ENCODE assay signal across 9 mouse cellular contexts in genomic region chr11:83421305-83421704, GRCm38 (mm10). TPM values are rescaled to one million over a fixed set of nuclear protein-coding genes. Genes with fewer than 3 reads are reported as not detected.
DNase-seq lines count a peak whose midpoint lies in the region; ATAC-seq and TF ChIP-seq lines count a peak whose summit lies in the region.
"Had no signal": no experiment of that assay in that cellular context is flagged by ENCODE, and none has a peak within 500 bp of the region (broad histone marks: within the 10 kb centered on the region; RNA-seq: fewer than 3 reads in every experiment).

No protein-coding gene starts in this region.

- intact Hi-C loops in left cerebral cortex, postnatal 14 days (cut with DNase I), result loop anchor here (5.0 kb wide), 1 partner anchor 94 kb away; no protein-coding TSS in a partner anchor

- H3K27me3 ChIP-seq in liver, embryonic 14.5 days (ENCODE audit: control insufficient read depth, insufficient read depth, low read length), result peaks cover 16% of the 10 kb centered on the region

- H3K27ac ChIP-seq in liver, embryonic 14.5 days, result no peak overlapping the region
- H3K27ac ChIP-seq: limb, embryonic 13.5 days had no signal

- 3% methylated on average over 9 of the region's 9 CpGs for WGBS in liver, embryonic 14.5 days (ENCODE audit: insufficient replicate concordance)

- H3K4me2 ChIP-seq in liver, embryonic 14.5 days (ENCODE audit: low read depth), result no peak overlapping the region
- H3K4me2 ChIP-seq: limb, embryonic 13.5 days had no signal

- H3K4me3 ChIP-seq in liver, embryonic 14.5 days (ENCODE audit: insufficient read depth in 1 of 2, low read depth in 2 of 2, low read length in 2 of 2), result no peak overlapping the region
- H3K4me3 ChIP-seq: limb, embryonic 13.5 days had no signal

- H3K9me3 ChIP-seq in liver, embryonic 14.5 days (ENCODE audit: control insufficient read depth, low read length), result no peaks in the 10 kb centered on the region
- H3K9me3 ChIP-seq: limb, embryonic 13.5 days had no signal

- no peak overlapping the region for H3K9ac ChIP-seq in liver, embryonic 14.5 days (replicated peaks)
- H3K9ac ChIP-seq: limb, embryonic 13.5 days had no signal

- peak; percentile 56 to 61 for DNase-seq in layer of hippocampus, postnatal 10 days (ENCODE audit: low spot score in 2 of 2)
- DNase-seq in layer of hippocampus, adult 11-12 months (ENCODE audit: low spot score), result no peak
- DNase-seq in adipocyte (ENCODE audit: low spot score), result peak; percentile 79
- DNase-seq in forelimb bud, embryonic 11.5 days (ENCODE audit: low read depth, low spot score), result peak; percentile 83
- DNase-seq in liver, embryonic 14.5 days (ENCODE audit: low read depth in 3 of 3, low spot score in 3 of 3), result peak in 2 of 3 experiments; percentile 45 to 55
- DNase-seq in spleen, postnatal 10 days (ENCODE audit: low spot score in 2 of 2), result peak; percentile 57 to 82
- DNase-seq in left cerebral cortex, postnatal 14 days (ENCODE audit: low spot score in 2 of 2), result no peak
- DNase-seq in cerebellum, adult 18-20 months, result no peak

- no peaks in the 10 kb centered on the region for H3K36me3 ChIP-seq in liver, embryonic 14.5 days (replicated peaks; ENCODE audit: control insufficient read depth, insufficient read depth, low read depth)
- H3K36me3 ChIP-seq: limb, embryonic 13.5 days had no signal

- no peaks in the 10 kb centered on the region for H3K4me1 ChIP-seq in liver, embryonic 14.5 days (replicated peaks; ENCODE audit: control insufficient read depth in 2 of 2, insufficient read depth in 2 of 2, low read length in 1 of 2)

- no peak for ATAC-seq in liver, embryonic 14.5 days (ENCODE audit: insufficient read depth)

- TF ChIP-seq EP300 in liver, embryonic 14.5 days (IDR thresholded peaks at IDR 0.05; ENCODE audit: low read depth), result no peak

- no peak for TF ChIP-seq CTCF in liver, embryonic 14.5 days (IDR thresholded peaks at IDR 0.05; ENCODE audit: low read depth)

RNA-seq across cellular contexts. Expression of gene Gas2l2, which starts 8.0 kb away (rescaled TPM):
- 1 to 10 TPM in 1 of 2 experiments, under 1 TPM in 1; 0.62 to 1.4 TPM for total RNA-seq in layer of hippocampus, postnatal 10 days (2021)
- not detected in 2 replicates for polyA plus RNA-seq in liver, embryonic 14.5 days (2012; rRNA removed)
- not detected in 2 replicates for polyA plus RNA-seq in liver, embryonic 14.5 days (2014; fragmentation: Nextera tagmentation; extraction: Ambion mirVana)
- under 1 TPM in 1 of 2 experiments, not detected in 1; 0.34 TPM for total RNA-seq in left cerebral cortex, postnatal 14 days (2021)
- polyA plus RNA-seq: limb, embryonic 13.5 days had no signal

RNA-seq across cellular contexts. Expression of gene Rasl10b, which starts 12.4 kb away (rescaled TPM):
- total RNA-seq in layer of hippocampus, postnatal 10 days (2021), result 100 to 1,000 TPM; 173 to 185 TPM
- 0.31 and 0.35 TPM in 2 replicates for polyA plus RNA-seq in liver, embryonic 14.5 days (2012; rRNA removed)
- polyA plus RNA-seq in liver, embryonic 14.5 days (2014; fragmentation: Nextera tagmentation; extraction: Ambion mirVana), result 0.06 and 0.13 TPM in 2 replicates
- total RNA-seq in left cerebral cortex, postnatal 14 days (2021), result 100 to 1,000 TPM; 229 to 234 TPM

RNA-seq across cellular contexts. Expression of gene 1700020L24Rik, which starts 16.2 kb away (rescaled TPM):
- total RNA-seq in layer of hippocampus, postnatal 10 days (2021), result not detected
- 2.1 and 2.8 TPM in 2 replicates for polyA plus RNA-seq in liver, embryonic 14.5 days (2012; rRNA removed)
- 1.6 and 1.9 TPM in 2 replicates for polyA plus RNA-seq in liver, embryonic 14.5 days (2014; fragmentation: Nextera tagmentation; extraction: Ambion mirVana)
- not detected for total RNA-seq in left cerebral cortex, postnatal 14 days (2021)

RNA-seq across cellular contexts. Expression of gene Mmp28, which starts 41.6 kb away (rescaled TPM):
- total RNA-seq in layer of hippocampus, postnatal 10 days (2021), result 1 to 10 TPM; 3.9 to 4.3 TPM
- 0.31 and 0.34 TPM in 2 replicates for polyA plus RNA-seq in liver, embryonic 14.5 days (2012; rRNA removed)
- polyA plus RNA-seq in liver, embryonic 14.5 days (2014; fragmentation: Nextera tagmentation; extraction: Ambion mirVana), result 0.10 and 0.24 TPM in 2 replicates
- 1 to 10 TPM; 3.9 to 5.8 TPM for total RNA-seq in left cerebral cortex, postnatal 14 days (2021)

RNA-seq across cellular contexts. Expression of gene Taf15, which starts 51.6 kb away (rescaled TPM):
- total RNA-seq in layer of hippocampus, postnatal 10 days (2021), result 10 to 100 TPM; 68.2 to 76.1 TPM
- polyA plus RNA-seq in liver, embryonic 14.5 days (2012; rRNA removed), result 18.4 and 43.1 TPM in 2 replicates
- polyA plus RNA-seq in liver, embryonic 14.5 days (2014; fragmentation: Nextera tagmentation; extraction: Ambion mirVana), result 1.9 and 2.2 TPM in 2 replicates
- total RNA-seq in left cerebral cortex, postnatal 14 days (2021), result 10 to 100 TPM; 52.0 to 62.1 TPM

Comparison
In these comparisons a context has a peak if more than half of its experiments do, and no peak if none do; other contexts are left out.
1. DNase-seq: peak in layer of hippocampus, postnatal 10 days (2 of 2), adipocyte (single experiment), forelimb bud, embryonic 11.5 days (single experiment), liver, embryonic 14.5 days (2 of 3) and spleen, postnatal 10 days (2 of 2); none in layer of hippocampus, adult 11-12 months (single experiment), left cerebral cortex, postnatal 14 days (0 of 2) and cerebellum, adult 18-20 months (0 of 2).